Mouse (Mus musculus) myocyte (in vitro differentiated cells): ENCODE data around the gene Pon3.

ENCODE experiments used
- CEBPB ChIP-seq: IDR thresholded peaks from 2 replicates; pipeline ENCODE4 v1.6.1; 2011; ENCODE audit warnings: mild to moderate bottlenecking, moderate library complexity; ENCODE audit not compliant: poor library complexity, insufficient read depth, severe bottlenecking
- E2F4 ChIP-seq: IDR thresholded peaks from one replicate; pipeline ENCODE4 v1.6.1; 2011; ENCODE audit warnings: mild to moderate bottlenecking, control low read depth, moderate library complexity; ENCODE audit not compliant: insufficient read depth
- MAX ChIP-seq: IDR thresholded peaks from one replicate; pipeline ENCODE4 v1.6.1; 2011; ENCODE audit warnings: low read depth, mild to moderate bottlenecking, control low read depth
- MYOD1 ChIP-seq, 3 experiments: IDR thresholded peaks; one replicate each; pipeline ENCODE4 v1.6.1; 2011; ENCODE audit warnings: control low read depth in 2 of 3, low read depth in 2 of 3, mild to moderate bottlenecking in 2 of 3, moderate library complexity in 1 of 3; ENCODE audit not compliant: insufficient read length in 2 of 3, control insufficient read depth in 1 of 3
- POLR2A ChIP-seq: IDR thresholded peaks from one replicate; pipeline ENCODE4 v1.6.1; 2011; ENCODE audit warnings: low read depth, mild to moderate bottlenecking, control low read depth, moderate library complexity; ENCODE audit not compliant: insufficient read length
- POLR2AphosphoS2 ChIP-seq: IDR thresholded peaks from one replicate; pipeline ENCODE4 v1.6.1; 2011; ENCODE audit warnings: low read depth, control low read depth; ENCODE audit not compliant: insufficient read length
- SRF ChIP-seq: IDR thresholded peaks from one replicate; pipeline ENCODE4 v1.6.1; 2011; ENCODE audit warnings: low read depth; ENCODE audit not compliant: control insufficient read depth, insufficient read length
- TCF12 ChIP-seq: IDR thresholded peaks from one replicate; pipeline ENCODE4 v1.6.1; 2011; ENCODE audit warnings: mild to moderate bottlenecking, control low read depth; ENCODE audit not compliant: poor library complexity, insufficient read depth, severe bottlenecking
- USF1 ChIP-seq: IDR thresholded peaks from one replicate; pipeline ENCODE4 v1.6.1; 2011; ENCODE audit warnings: low read depth, mild to moderate bottlenecking, control low read depth, moderate library complexity

GRCm38 (mm10) chr6:5230261-5230660 is 25.8 kb downstream of the Pon3 start:
- no peak for TF ChIP-seq POLR2A
- no peak for TF ChIP-seq TCF12
- no peak for TF ChIP-seq CEBPB
- TF ChIP-seq POLR2AphosphoS2: no peak
- no peak for TF ChIP-seq MYOD1 (IDR thresholded peaks at IDR 0.05; ENCODE audit: control insufficient read depth in 1 of 3, insufficient read length in 2 of 3, low read depth in 2 of 3)
- no peak for TF ChIP-seq E2F4
- no peak for TF ChIP-seq USF1
- no peak for TF ChIP-seq MAX
- TF ChIP-seq SRF: no peak
